Mouse (Mus musculus): ENCODE data around the gene Trhr2.

Trhr2 gene

GRCm38 (mm10) chr8:122354157-122354556 is 6.4 kb downstream of the Trhr2 start:
- DNase-seq (ENCODE audit: low spot score), result no peak

GRCm38 (mm10) chr8:122350309-122351089 is 10.0 kb downstream of the Trhr2 start:
- DNase-seq (ENCODE audit: low spot score), result no peak

GRCm38 (mm10) chr8:122349357-122350297 is 10.9 kb downstream of the Trhr2 start:
- no peak for DNase-seq (ENCODE audit: low spot score)

GRCm38 (mm10) chr8:122347811-122348552 is 12.6 kb downstream of the Trhr2 start:
- no peak for DNase-seq (ENCODE audit: low spot score)

GRCm38 (mm10) chr8:122345181-122346095 is 15.1 kb downstream of the Trhr2 start:
- no peak for DNase-seq (ENCODE audit: low spot score)

- DNase-seq (ENCODE audit: low spot score), result no peak
Measured at GRCm38 (mm10) chr8:122344219-122344618, 16.3 kb downstream of the Trhr2 start.

- no peak for DNase-seq (ENCODE audit: low spot score)
Measured at GRCm38 (mm10) chr8:122343758-122344157, 16.8 kb downstream of the Trhr2 start.

- DNase-seq (ENCODE audit: low spot score), result no peak
Measured at GRCm38 (mm10) chr8:122343341-122343740, 17.2 kb downstream of the Trhr2 start.

GRCm38 (mm10) chr8:122342806-122343209 is 17.7 kb downstream of the Trhr2 start:
- no peak for DNase-seq (ENCODE audit: low spot score)

- no peak for DNase-seq (ENCODE audit: low spot score)
Measured at GRCm38 (mm10) chr8:122342362-122342761, 18.2 kb downstream of the Trhr2 start.

GRCm38 (mm10) chr8:122341790-122342189 is 18.8 kb downstream of the Trhr2 start:
- no peak for DNase-seq (ENCODE audit: low spot score)

- no peak for DNase-seq (ENCODE audit: low spot score)
Measured at GRCm38 (mm10) chr8:122340761-122341160, 19.8 kb downstream of the Trhr2 start.

- DNase-seq (ENCODE audit: low spot score), result no peak
Measured at GRCm38 (mm10) chr8:122338852-122339251, 21.7 kb downstream of the Trhr2 start.

GRCm38 (mm10) chr8:122336251-122336910 is 24.2 kb downstream of the Trhr2 start:
- DNase-seq (ENCODE audit: low spot score), result no peak

- DNase-seq (ENCODE audit: low spot score), result no peak
Measured at GRCm38 (mm10) chr8:122335638-122336250, 24.8 kb downstream of the Trhr2 start.

- no peak for DNase-seq (ENCODE audit: low spot score)
Measured at GRCm38 (mm10) chr8:122334791-122335490, 25.6 kb downstream of the Trhr2 start.

GRCm38 (mm10) chr8:122333531-122333930 is 27.0 kb downstream of the Trhr2 start:
- no peak for DNase-seq (ENCODE audit: low spot score)

- peak; percentile 41 for DNase-seq (ENCODE audit: low spot score)
Measured at GRCm38 (mm10) chr8:122332753-122333506, 27.6 kb downstream of the Trhr2 start.

- DNase-seq (ENCODE audit: low spot score), result no peak
Measured at GRCm38 (mm10) chr8:122331134-122331523, 29.4 kb downstream of the Trhr2 start.

Data from ovary, adult 18-20 months (tissue).